Mouse (Mus musculus) layer of hippocampus, postnatal 14 days (tissue): Measurements from ENCODE around the gene Rdh9. TPM values are rescaled to one million over a fixed set of nuclear protein-coding genes. Genes with fewer than 3 reads are reported as not detected.
A peak's percentile ranks its signal among the peaks of the same experiment; 100 is the strongest.

Experiments
- DNase-seq, 2 experiments: peaks; one replicate each; pipeline ENCODE4 v3.0.0; 2021 to 2022; ENCODE audit warnings: low spot score in 2 of 2, mixed read lengths in 1 of 2
- long read RNA-seq, 2 experiments: library from polyadenylated mRNA; stranded (forward); transcript quantifications; one replicate each; pipeline ENCODE4 v2.0.0; 2021
- total RNA-seq, 2 experiments: library from RNA; stranded (reverse); gene quantifications; 2 replicates each; pipeline ENCODE4 v1.2.3; 2021

Gene Rdh9
- not detected for total RNA-seq
- long read RNA-seq, experiment 1, partial matches to known transcripts = 0 of 1 reads
- long read RNA-seq, experiment 1, other reads (novel, unspliced or antisense) = 1 of 1 reads
- long read RNA-seq, experiment 2, partial matches to known transcripts = 0 of 1 reads
- long read RNA-seq, experiment 2, other reads (novel, unspliced or antisense) = 1 of 1 reads

DNA sequence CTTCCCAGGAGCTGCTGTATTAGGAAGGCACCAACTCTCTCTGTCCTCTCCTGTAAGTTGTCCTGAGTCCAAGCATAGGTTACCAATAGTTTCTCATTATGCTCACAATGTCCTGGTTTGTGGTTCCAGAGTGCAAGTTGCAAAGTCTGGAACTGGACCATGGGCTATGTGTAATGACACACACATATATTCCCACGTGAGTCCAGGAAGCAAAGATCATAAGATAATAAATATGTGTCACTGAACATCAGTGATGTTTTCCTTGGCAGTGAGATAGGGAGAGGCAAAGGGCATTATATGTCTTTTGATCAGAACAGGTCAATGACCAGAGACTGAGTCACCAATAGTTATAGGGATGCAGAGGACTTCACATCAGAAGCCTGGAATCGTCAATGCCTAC, at the start of gene Rdh9:
TSS of gene Rdh9 (plus strand) at position 376 of the 400 bp plus-strand sequence.
- DNase-seq = no peak

DNA sequence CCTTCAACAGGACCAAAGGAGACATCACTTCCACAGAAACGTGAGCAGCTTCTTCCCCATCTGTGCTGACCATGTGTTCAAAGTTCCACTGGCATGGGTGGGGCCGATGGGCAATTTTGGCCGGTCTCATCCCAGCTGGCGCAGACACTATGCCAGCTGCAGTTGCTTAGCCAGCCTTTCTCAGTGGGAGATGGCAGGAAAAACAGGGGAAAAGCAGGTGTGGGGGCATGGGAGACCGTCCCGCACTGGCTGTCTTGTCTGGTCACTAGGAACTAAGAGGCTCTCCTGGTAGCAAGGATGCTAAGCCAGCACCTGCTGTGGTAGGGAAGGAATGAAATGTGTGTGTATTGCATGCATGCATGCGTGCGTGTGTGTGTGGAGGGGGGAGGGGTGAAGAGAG, 47.7 kb upstream of the Rdh9 start:
- DNase-seq = no peak

- no peak for DNase-seq
These were observed 45.8 kb upstream of the Rdh9 start for GRCm38 (mm10) chr10:127730285-127730932.

GRCm38 (mm10) chr10:127730933-127731310, 45.3 kb upstream of the Rdh9 start:
- no peak for DNase-seq

DNA sequence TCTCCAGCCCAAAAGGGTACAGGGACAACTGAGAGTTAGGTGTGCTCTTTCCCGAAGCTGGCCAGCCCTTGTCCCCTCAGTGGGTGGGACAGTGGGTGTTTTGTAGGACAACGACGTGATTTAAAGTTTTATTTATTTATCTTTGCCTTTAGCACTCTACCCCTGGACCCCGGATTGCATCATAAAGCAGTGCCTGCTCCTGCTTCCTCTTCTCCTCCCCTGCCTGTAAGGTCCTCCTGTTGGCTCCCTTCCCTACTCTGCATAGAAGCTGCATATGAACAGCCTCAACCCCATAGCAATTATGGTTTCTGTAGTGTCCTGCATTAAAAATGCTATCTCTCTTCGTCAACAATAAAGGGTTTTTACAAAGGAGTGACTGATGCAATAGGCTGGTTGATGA, 44.8 kb upstream of the Rdh9 start:
- no peak for DNase-seq

- DNase-seq = peak in 1 of 2 experiments; percentile 53
These were observed 41.8 kb upstream of the Rdh9 start for GRCm38 (mm10) chr10:127734434-127734833.

DNA sequence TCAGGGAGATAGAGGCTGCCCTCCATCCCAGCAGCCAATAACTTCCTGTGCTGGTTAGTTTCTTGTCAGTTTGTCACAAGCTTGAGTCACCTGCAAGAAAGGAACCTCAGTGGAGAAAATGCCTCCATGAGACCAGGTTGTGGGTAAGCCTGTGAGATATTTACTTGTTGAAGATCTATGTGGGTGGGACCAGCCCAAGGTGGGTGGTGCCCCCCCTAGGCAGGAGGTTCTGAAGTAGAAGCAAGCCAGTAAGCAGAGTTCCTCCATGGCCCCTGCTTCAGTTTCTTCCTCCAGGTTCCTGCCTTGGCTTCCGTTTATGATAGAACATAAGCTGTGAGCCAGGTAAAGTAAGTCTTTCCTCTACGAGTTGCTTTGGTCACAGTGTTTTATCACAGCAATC, 39.9 kb upstream of the Rdh9 start:
- DNase-seq = no peak

DNA sequence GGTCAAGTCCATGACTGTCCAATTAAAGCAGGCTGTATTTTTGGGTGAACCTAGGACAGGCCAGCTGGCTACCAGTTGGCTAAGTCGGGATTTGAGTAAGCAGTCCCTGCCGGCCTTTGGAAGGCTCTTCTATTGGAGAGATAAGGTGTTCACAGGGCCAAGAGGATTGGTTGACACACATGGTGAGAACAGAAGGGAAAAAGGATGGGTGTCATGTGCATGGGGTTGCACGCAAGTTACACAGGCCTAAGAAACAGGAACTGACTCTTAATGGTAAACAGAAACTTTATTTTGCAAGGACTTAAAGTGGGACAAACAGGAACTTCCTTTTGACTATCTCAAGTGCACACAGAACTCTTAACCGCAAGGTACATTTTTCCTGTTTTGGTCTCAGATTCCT, 39.3 kb upstream of the Rdh9 start:
- DNase-seq = no peak

DNA sequence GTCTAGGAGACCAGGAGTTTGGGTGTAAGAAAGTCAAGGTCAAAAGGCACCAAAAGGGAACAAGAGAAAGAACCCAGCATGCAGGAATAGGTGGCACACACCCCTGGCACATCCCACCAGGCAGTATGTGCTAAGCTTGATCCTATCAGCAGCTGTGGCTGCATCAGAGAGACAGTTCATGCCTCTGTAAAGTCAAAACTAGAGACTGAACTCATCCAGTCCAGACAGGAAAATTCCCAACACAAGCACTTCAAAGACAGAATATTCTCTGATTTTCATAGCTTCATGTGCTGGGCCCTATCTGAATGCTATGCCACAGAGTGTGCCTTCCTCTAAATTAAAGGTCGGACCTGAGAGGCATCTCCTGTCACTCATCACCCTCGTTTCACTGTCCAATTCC, 38.6 kb upstream of the Rdh9 start:
- DNase-seq = no peak

GRCm38 (mm10) chr10:127738151-127738882, 37.9 kb upstream of the Rdh9 start:
- DNase-seq = no peak

- DNase-seq = peak; percentile 66 to 77
These were observed 37.0 kb upstream of the Rdh9 start, which contains the start of gene Zbtb39 for GRCm38 (mm10) chr10:127739083-127739660. Gene Zbtb39 (plus strand): TSS chr10:127739538.

- DNase-seq = no peak
These were observed 36.5 kb upstream of the Rdh9 start for GRCm38 (mm10) chr10:127739661-127740161.

DNA sequence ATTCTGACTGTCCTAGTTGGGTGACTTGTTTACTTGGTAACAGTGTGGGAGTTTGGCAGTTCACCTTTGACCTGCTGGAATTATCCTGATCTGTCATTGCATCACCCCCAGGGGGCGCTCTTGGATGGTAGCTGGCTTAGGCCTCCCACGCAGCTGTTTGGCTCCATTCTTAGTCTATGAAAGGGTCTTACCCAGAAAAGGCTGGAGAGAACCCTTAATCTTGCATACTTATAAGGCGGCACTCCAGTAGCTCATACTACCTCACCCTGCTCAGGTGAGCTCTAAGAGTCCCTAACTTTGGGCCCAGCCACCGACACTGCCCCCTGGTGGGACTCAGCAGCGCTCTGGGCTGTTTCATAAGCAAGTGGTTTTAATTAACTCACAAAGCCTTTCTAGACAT, 31.5 kb upstream of the Rdh9 start:
- no peak for DNase-seq

DNA sequence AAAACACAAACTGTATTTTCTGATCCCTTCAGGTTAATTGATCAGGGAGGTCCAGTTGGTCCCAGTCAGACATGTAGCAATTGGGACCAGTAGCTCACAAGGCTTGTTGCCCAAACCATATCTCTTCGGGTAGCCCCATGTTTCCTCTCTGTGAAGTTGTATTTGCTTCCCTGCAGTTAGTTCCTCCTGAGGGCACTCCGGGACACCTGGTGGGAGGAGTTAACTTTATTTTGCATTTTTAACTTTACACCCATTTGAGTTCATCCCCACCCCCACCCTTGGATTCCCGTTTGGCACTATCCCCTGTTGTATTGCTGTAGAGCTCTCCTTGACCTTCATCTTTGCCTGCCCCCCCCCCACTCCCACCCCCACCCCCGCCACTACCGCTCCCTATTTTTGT, 30.3 kb upstream of the Rdh9 start:
- DNase-seq = no peak

DNA sequence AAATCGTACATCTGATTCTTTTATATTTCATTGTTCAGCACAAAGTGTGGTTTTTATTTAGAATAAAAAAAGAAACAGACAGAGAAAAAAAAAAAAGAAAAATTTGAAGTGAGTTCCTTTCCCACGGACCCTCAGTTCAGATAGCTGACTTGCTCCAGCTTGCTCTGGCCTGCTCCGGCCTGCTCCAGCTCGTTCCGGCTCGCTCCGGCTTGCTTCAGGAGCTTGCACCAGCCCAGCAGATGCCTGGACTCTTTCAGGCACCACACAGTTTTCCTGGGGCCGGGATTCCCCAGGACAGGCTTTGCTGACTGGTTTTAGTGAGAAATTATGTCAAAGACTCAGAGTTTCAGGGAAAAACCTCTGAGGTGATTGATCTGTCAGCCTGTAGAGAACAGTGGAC, 28.9 kb upstream of the Rdh9 start:
- no peak for DNase-seq

DNA sequence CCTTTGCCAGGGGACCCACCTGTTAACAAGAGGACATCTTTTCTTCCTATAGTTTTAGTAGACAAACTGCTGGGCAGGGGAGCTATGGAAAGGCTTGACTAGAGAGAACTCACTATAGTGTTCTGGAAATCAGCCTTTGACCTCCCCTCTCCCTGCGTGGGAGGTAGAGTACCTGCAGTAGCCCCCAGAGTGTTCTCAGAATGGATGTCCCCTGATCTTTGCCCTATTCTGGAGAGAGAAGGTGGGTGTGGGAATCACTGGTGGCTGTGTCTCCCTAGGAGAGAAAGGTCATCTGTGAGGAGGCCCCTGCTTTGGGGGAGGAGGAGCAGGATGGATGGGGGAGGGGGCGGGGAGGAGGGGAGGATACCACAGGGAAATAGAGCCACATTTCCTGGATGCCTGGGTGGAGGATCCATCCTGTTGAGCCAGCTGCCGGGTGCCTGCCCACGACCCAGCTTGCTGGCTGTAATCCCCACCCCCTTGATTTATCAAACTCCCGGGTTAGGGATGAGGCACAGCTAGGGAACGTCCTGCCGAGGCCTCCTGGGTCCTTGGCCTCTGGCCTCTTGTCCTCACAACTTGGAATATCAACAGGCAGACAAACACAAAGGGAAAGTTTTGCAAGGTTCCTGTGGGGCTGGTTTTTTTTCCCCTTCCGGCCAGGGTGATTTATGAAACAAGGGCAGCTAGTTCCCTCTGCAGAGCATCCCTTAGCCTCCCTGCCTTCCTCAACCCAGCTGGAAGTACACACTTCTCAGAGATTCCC, 27.2 kb upstream of the Rdh9 start:
- DNase-seq = no peak

DNA sequence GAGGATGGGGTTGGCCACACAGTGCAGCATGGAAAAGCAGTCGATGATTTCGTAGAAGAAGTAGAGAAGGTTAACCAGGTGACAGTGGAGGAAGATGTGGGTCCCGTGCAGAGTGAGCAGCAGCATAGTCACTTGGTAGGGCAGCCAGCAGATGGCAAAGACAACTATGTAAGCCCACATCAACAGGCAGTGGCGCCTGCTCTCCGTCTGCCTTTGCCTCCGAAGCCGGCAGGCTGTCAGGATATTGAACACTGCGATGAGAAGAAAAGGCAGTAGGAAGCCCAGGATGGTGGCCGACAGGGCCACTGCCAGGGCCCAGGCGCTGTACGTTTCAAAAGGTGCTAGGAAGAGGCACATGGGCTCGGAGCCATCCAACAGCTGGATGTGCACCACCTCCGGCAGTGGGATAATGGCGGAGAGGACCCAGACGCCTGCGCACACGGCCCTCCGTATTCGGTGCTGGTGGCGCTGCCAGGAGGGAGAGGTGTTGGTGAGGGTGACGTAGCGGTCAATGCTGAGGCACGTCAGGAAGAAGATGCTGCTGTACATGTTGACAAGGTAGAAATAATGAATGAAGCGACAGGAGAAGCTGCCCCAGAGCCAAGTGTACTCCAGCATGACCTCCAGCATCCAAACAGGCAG, 25.9 kb upstream of the Rdh9 start:
- DNase-seq = no peak

DNA sequence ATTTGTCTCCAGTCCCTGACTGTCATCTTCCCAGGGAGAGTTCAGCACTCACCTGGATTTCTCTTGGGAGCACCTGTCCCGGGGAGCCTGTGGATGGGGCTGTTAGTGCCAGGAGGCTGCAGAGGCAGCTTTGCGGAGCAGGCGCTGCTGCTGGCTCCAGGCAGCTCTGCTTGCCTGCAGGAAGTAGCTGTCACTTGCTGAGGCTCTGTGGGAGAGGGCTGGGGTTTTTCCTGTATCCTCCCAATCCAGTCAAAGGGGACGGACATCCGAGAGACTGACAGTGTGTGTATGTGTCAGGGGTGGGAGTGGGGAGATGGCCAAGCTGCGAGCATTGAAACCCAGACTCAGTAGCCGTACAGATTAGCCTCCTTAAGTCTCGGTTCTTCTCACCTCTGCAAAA, 24.6 kb upstream of the Rdh9 start, which contains the start of gene Gpr182:
TSS of gene Gpr182 (minus strand) at position 185 of the 400 bp plus-strand sequence.
- DNase-seq = no peak

- DNase-seq = no peak
These were observed 21.5 kb upstream of the Rdh9 start for GRCm38 (mm10) chr10:127754566-127755166.

DNA sequence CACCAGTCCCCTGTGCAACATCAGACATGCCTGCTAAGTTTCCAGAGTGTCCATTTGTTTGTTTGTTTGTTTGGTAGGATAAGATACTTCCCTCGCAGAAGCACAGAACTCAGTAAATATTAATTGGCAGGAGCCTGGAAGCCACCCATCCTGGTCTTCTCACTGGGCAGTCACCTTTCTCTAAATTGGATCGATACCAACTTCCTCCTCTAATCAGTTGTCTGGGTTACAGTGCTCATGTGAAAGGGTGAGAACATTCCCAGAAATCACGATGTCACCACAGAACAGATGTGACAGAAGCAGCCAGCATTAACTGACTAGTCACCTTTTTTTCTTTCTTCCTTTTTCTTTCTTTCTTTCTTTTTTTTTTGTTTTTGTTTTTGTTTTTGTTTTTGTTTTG, 20.9 kb upstream of the Rdh9 start:
- no peak for DNase-seq
